Mouse (Mus musculus) spleen, postnatal 36 days (tissue): ENCODE measurements at regions not wholly inside any gene's neighbourhood (a gene's known extent, or its start where the extent isn't known, plus 50 kb on each side); places are given as distances from the start of the nearest gene placed in this dataset.

ENCODE experiments used
- DNase-seq, 2 experiments: peaks; one replicate each; pipeline ENCODE4 v3.0.0; 2022; ENCODE audit warnings: low spot score in 2 of 2, mixed read lengths in 1 of 2

- DNase-seq: no peak
These were observed 88.7 kb upstream of the Hdac4 start for GRCm38 (mm10) chr1:92284155-92284554.

DNA sequence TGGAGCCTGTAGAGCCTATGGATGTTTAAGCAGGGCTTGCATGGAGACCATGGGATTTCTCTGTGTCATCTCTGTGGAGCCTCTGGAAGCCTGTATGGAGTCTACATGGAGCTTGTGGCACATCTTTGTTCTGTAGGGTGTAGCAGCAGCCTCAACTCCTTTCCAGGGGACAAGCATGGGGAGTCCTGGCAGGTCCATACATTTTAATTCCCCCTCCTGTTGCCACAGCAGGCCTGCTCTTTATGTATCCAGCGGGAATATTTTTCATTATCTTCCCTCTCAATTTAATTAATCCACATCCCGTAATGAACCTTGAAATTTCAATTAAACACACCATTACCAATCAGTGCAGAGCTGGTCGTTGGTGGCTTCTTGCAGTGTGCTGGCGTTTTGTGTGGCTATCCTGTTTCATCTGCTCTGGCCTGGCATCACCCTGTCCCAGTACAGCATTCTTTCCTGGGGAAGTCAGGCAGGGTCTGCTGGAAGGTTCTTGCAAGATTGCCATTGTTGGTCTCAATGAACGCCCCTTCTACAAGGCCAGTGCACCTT, 81.8 kb upstream of the Hdac4 start:
- DNase-seq: no peak

GRCm38 (mm10) chr1:92275388-92275787, 79.9 kb upstream of the Hdac4 start:
- DNase-seq: no peak

DNA sequence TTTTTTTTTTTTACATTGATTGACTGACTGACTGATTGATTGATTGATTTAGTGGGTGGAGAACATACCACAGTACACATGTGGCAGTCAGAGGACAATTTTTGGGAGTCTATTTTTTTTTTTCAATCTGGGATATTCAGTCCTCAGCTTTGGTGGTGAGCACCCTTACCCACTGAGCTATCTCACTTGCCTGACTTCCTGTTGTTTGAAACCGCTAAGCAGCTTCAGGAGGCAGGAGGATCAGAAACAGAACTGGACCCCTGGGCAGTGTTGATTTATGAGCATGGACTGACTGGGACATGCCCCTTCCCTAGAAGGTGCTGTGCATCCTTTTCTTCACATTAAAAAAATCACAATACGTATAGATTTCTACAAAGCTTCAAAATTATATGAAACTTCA, 78.3 kb upstream of the Hdac4 start:
- no peak for DNase-seq

GRCm38 (mm10) chr1:92271676-92272291, 76.3 kb upstream of the Hdac4 start:
- DNase-seq: no peak

DNA sequence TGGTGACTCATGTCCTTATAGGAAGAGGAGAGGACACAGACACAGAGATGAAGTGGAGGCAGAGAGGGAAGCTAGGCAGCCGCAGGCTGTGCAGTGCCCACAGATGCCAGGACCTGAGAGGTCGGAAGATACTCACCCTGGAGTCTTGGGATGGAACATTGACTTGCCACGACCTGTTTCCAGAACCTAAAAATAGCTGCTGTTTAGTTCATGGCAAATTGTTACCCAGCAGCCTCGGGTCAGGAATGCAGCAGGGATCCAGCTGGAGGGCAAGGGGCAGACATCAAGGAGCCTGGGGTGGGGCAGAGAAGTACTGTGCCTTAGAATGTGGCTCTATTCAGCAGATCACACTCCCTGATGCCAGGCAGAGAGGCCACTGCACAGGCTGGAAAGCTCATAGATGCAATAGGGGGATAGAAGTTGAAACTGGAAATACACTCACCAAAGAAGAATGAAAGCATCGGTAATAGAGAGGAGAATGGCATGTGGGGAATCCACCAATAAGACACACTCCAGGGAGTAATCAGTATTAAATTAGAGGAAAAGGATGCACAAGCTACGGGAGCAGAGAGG, 75.1 kb upstream of the Hdac4 start:
- no peak for DNase-seq

DNA sequence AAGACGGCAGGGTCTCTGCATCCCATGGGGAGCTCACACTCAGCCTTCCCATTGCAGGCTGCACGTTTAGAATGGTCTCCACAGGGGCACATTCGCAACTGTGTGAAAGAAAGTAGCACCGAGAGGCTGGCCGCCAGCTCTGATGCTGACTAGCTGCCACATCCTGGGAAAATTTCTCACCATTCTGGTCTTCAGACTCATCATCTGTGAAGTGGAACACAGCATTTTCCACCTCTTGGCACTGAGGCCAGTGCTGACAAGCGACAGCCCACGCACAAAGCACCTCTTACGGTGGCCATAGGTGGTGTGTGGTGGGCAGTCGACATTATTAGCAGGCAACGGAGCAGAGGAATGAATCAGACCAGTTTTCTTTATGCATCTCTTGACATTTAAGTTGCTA, 74.0 kb upstream of the Hdac4 start:
- DNase-seq: no peak

DNA sequence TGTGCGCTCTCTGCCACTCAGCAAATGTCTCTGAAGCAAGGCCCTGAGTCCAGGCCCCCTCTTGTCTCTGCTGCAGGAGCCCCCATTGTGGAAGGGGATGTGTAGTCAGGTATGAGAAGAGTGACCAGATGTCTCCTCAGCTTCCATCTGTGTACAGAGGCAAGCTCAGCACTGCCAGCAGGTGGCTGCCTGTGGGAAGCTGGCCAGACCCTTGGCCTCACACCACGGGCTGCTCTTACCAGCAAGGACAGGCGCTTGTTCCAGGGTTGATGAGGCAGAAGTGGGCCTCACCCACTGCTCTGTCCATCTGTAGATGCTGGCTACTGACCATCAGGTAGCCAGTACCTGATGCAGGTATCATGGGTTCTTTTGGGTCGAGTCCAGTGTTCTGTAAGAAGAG, 69.4 kb upstream of the Hdac4 start:
- DNase-seq: no peak

DNA sequence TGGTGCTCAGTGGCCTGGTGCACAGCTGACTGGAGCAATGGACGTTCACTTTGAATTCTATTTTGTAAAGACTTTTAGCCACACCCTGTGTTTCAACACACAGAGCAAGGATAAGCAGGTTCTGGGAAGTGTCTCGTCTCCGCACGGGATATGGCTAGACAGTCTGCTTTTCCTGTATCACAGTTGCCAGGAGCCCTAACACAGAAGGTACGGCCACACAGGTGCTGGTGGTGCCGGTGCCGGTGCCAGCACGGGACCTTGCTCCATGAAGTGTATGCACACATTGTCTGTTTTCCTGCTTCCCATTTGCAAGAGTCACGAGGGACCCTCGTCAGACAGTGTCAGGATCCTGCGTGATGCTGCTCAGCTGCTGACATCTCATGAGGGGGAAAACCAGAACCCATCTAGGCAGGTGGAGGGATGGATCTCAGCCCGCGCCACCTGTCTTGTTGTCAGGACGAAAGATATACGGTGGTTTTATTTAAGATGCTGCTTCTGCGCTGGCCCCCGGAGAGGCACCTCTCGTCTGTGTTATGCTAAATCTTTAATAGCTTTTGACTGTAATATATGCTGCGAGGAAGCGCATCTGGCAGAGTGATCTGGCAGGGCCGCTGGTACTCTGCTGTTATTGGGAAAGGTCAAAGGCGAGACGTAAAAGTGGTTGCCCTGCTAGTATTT, 64.4 kb upstream of the Hdac4 start:
- no peak for DNase-seq

- DNase-seq: no peak
These were observed 62.5 kb upstream of the Hdac4 start for GRCm38 (mm10) chr1:92258026-92258425.

DNA sequence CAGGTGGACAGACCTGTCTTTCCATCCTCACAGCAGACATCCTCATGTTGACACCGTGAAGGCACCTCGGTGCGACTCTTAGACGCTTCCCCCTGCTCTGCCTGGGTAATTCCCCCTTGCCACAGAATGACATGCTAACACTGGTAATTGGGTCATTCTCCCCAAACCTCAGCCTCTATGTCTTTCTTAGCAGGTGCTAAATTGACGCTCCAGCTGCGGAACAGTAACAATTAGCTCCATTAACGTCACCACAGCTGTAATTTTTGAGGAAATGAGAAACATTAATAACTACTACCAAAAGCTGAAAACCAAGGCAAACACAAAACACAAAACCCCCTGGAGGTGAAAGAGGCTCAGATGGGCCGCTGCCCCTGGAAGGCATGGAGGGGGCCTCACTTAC, 57.6 kb upstream of the Hdac4 start:
- no peak for DNase-seq

- DNase-seq: no peak
These were observed 55.3 kb upstream of the Hdac4 start for GRCm38 (mm10) chr1:92250594-92251463.
